Mouse (Mus musculus): Measurements from ENCODE around the gene Becn1. TPM values are rescaled to one million over a fixed set of nuclear protein-coding genes. Genes with fewer than 3 reads are reported as not detected.

The Becn1 gene
- polyA plus RNA-seq, 1 experiment from 2014 or later = 152 TPM

DNA sequence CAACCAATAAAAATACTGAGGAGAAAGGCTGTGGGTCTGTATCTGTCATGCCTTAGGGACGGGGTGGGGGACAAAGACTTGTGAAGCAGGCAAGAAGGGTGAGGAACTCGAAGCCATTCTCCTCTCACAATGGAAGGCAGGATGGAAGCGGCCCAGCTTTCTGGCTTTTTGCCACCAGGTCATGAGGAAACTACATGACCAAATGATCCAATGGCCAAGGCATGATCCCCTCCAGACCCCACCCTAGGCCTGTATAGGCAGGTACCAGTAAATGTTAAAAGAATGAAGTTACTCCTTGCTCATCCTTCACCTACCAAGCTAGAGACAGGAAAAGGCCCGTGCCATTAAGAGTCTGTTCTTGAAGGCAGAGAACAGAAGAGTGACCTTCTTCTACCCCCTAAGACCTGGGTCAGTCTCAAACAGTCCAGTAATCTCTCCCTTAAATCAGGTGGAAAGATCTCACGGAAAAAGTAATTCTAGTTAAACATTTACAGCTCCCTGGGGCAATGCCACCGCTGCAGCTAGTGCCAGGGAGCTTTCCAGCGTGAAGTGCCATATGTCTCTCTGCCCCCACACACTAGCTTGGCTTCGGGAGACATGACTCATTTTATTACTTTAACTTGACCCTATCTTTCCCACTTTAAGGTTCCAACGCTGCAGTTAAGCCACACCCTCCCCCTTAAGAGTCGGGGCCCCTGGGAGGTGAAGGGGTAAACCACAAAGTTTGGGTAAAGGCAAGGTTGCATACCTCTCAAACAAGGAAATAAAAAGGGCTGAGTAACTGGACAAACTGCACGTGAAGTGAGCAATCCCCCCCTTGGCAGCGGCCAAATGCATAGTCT is 24.5 kb downstream of the Becn1 start:
- WGBS = 46% methylated on average over 12 of the region's 12 CpGs

DNA sequence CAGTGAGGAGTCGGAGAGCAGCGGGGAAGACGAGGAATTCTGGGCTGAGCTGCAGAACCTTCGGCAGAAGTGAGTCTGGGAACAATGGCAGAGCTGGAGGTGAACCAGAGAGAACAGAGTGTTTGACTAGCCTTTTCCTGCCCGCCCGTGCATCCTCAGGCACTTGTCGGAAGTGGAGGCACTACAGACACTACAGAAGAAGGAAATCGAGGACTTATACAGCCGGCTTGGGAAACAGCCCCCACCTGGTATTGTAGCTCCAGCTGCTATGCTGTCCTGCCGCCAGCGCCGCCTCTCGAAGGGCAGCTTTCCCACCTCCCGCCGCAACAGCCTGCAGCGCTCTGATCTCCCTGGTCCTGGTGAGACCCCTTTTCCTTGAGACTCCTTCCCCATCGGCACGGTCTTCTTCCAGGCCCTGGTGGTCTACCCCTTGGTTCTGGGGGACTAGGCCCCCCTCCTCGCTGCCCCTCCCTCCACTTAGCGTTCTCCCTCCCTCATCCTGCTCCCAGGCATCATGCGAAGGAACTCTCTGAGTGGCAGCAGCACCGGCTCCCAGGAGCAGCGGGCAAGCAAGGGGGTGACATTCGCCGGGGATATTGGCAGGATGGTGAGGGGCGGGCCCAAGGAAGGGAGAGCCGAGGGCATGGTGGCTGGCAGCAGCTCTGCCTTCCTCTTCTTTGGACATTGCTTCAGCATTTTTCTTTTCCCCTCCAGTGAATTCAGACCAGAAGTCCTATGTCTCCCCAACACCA is 25.6 kb downstream of the Becn1 start:
- no peaks in the 10 kb centered on the region for H3K27me3 ChIP-seq (replicated peaks; ENCODE audit: insufficient read depth, low read length)
- no peaks in the 10 kb centered on the region for H3K9me3 ChIP-seq (ENCODE audit: low read length)
- peak overlapping the region; percentile 36 for H3K4me2 ChIP-seq (replicated peaks; ENCODE audit: low read depth, low read length)
- no peaks in the 10 kb centered on the region for H3K36me3 ChIP-seq (ENCODE audit: insufficient read depth, low read length)
- 0 out of 2 replicates have a peak, but pooled peaks have one; percentile 15 for ATAC-seq
- peak overlapping the region; percentile 34; the same call in 1 of the 2 replicates for H3K27ac ChIP-seq (ENCODE audit: low read length)
- H3K4me3 ChIP-seq (ENCODE audit: low read depth, low read length) = no peak overlapping the region
- TF ChIP-seq CTCF (IDR thresholded peaks at IDR 0.05) (0 out of 2 replicates have a peak, but pooled peaks have one; percentile 2), EP300 (IDR thresholded peaks at IDR 0.05) (no peak)
- H3K9ac ChIP-seq (replicated peaks; ENCODE audit: low read depth) = no peak overlapping the region; the same call in 1 of the 2 replicates
- peaks cover 14% of the 10 kb centered on the region; the same call in 1 of the 2 replicates for H3K4me1 ChIP-seq (ENCODE audit: insufficient read depth, low read depth, low read length)
- 23% methylated on average over 26 of the region's 27 CpGs for WGBS
- peak; percentile 57 for DNase-seq (ENCODE audit: low spot score)

More for the DNA sequence above, 24.5 kb downstream of the Becn1 start:
- Histone ChIP-seq H3K4me2 (replicated peaks; ENCODE audit: low read depth, low read length) (peak overlapping the region; percentile 55), H3K36me3 (ENCODE audit: insufficient read depth, low read length) (no peaks in the 10 kb centered on the region), H3K4me1 (ENCODE audit: insufficient read depth, low read depth, low read length) (peaks cover 14% of the 10 kb centered on the region; the same call in 1 of the 2 replicates), H3K4me3 (ENCODE audit: low read depth, low read length) (peak overlapping the region; percentile 64), H3K27me3 (replicated peaks; ENCODE audit: insufficient read depth, low read length) (no peaks in the 10 kb centered on the region), H3K9ac (replicated peaks; ENCODE audit: low read depth) (peak overlapping the region; percentile 37; the same call in 1 of the 2 replicates), H3K9me3 (ENCODE audit: low read length) (no peaks in the 10 kb centered on the region), H3K27ac (ENCODE audit: low read length) (peak overlapping the region; percentile 74)
- DNase-seq (ENCODE audit: low spot score) (peak; percentile 89), ATAC-seq (peak; percentile 65)
- TF ChIP-seq EP300 (IDR thresholded peaks at IDR 0.05) = peak; percentile 32
- no peak for TF ChIP-seq CTCF (IDR thresholded peaks at IDR 0.05)

DNA sequence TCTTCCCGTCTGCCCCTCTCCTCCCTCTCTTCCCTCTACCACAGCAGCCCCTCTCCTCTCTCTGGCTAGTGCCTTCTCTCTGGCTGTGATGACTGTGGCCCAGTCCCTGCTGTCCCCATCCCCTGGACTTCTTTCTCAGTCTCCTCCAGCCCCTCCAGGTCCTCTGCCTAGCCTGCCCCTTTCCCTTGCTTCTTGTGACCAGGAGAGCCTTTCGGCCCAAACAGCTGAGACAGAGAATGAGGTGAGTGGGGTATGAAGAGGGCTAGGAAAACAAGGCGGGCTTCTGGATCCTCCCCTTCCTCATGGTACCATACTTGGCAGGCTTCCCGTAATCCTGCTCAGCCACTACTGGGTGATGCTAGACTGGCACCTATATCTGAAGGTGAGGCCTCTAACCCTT is 26.8 kb downstream of the Becn1 start:
- 48% methylated on average over 4 of the region's 4 CpGs for WGBS
- H3K36me3 ChIP-seq (ENCODE audit: insufficient read depth, low read length) = no peaks in the 10 kb centered on the region
- no peak for ATAC-seq
- H3K27me3 ChIP-seq (replicated peaks; ENCODE audit: insufficient read depth, low read length) = no peaks in the 10 kb centered on the region
- DNase-seq (ENCODE audit: low spot score) = no peak
- H3K9me3 ChIP-seq (ENCODE audit: low read length) = no peaks in the 10 kb centered on the region
- no peak overlapping the region for H3K9ac ChIP-seq (replicated peaks; ENCODE audit: low read depth)
- H3K27ac ChIP-seq (ENCODE audit: low read length) = no peak overlapping the region
- no peak overlapping the region for H3K4me2 ChIP-seq (replicated peaks; ENCODE audit: low read depth, low read length)
- no peak overlapping the region for H3K4me3 ChIP-seq (ENCODE audit: low read depth, low read length)
- TF ChIP-seq CTCF (IDR thresholded peaks at IDR 0.05) (no peak), EP300 (IDR thresholded peaks at IDR 0.05) (no peak)
- peaks cover 14% of the 10 kb centered on the region; the same call in 1 of the 2 replicates for H3K4me1 ChIP-seq (ENCODE audit: insufficient read depth, low read depth, low read length)

DNA sequence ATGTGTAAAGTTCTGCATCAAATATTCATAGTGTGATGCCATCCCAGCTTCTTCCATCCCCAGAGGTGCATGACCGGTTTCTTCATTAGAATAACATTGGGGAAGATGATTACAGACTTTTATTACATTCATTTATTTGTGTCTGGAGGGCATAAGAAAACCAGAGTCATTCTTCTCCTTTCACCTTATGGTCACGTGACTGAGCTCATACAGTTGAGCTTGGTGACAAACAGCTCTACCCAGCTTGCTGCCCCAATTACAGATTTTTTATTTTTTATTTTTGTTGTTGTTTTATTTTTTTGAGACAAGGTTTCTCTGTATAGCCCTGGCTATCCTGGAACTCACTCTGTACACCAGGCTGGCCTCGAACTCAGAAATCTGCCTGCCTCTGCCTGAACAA is 29.6 kb downstream of the Becn1 start:
- H3K36me3 ChIP-seq (ENCODE audit: insufficient read depth, low read length) = no peaks in the 10 kb centered on the region
- H3K4me3 ChIP-seq (ENCODE audit: low read depth, low read length) = no peak overlapping the region
- ATAC-seq (no peak), DNase-seq (ENCODE audit: low spot score) (no peak)
- H3K9me3 ChIP-seq (ENCODE audit: low read length) = no peaks in the 10 kb centered on the region
- no peak overlapping the region for H3K4me2 ChIP-seq (replicated peaks; ENCODE audit: low read depth, low read length)
- peaks cover 6% of the 10 kb centered on the region; the same call in 1 of the 2 replicates for H3K4me1 ChIP-seq (ENCODE audit: insufficient read depth, low read depth, low read length)
- H3K27ac ChIP-seq (ENCODE audit: low read length) = no peak overlapping the region
- H3K9ac ChIP-seq (replicated peaks; ENCODE audit: low read depth) = no peak overlapping the region
- 88% methylated on average over 3 of the region's 3 CpGs for WGBS
- no peak for TF ChIP-seq CTCF (IDR thresholded peaks at IDR 0.05)
- TF ChIP-seq EP300 (IDR thresholded peaks at IDR 0.05) = no peak
- H3K27me3 ChIP-seq (replicated peaks; ENCODE audit: insufficient read depth, low read length) = no peaks in the 10 kb centered on the region

DNA sequence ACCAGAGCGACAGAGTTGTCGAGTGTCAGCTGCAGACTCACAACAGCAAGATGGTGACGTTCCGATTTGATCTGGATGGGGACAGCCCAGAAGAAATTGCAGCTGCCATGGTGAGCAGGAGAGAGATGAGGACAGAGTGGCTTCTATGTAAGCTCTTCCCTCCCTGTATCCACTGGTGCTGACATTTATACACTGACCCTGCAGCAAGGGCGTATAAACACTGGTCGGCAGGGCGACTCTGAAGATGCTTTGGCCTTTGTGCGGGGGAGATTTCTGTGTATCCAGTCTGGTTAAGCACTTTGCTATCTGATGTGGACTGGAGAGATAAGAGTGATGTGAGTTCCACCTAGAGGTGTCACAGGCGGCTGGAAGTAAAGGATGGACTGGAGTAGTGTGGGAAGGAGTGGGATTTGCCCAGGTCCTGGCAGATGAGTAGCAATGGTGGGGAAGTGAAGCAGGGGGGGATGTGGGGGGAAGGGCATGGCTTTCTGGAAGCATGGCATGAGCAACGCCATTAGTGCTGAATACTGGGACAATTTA is 32.4 kb downstream of the Becn1 start:
- no peaks in the 10 kb centered on the region for H3K9me3 ChIP-seq (ENCODE audit: low read length)
- WGBS = 10% methylated on average over 10 of the region's 10 CpGs
- no peak overlapping the region for H3K27ac ChIP-seq (ENCODE audit: low read length)
- peaks cover 6% of the 10 kb centered on the region; the same call in 1 of the 2 replicates for H3K4me1 ChIP-seq (ENCODE audit: insufficient read depth, low read depth, low read length)
- H3K4me3 ChIP-seq (ENCODE audit: low read depth, low read length) = no peak overlapping the region
- DNase-seq (ENCODE audit: low spot score) (no peak), ATAC-seq (peak; percentile 30; the same call in 1 of the 2 replicates)
- TF ChIP-seq EP300 (IDR thresholded peaks at IDR 0.05) = no peak
- no peak for TF ChIP-seq CTCF (IDR thresholded peaks at IDR 0.05)
- H3K9ac ChIP-seq (replicated peaks; ENCODE audit: low read depth) = no peak overlapping the region
- no peak overlapping the region for H3K4me2 ChIP-seq (replicated peaks; ENCODE audit: low read depth, low read length)
- H3K36me3 ChIP-seq (ENCODE audit: insufficient read depth, low read length) = no peaks in the 10 kb centered on the region
- peaks cover 5% of the 10 kb centered on the region; the same call in 1 of the 2 replicates for H3K27me3 ChIP-seq (replicated peaks; ENCODE audit: insufficient read depth, low read length)

All from lung, postnatal 0 days (tissue).